Mouse (Mus musculus): ENCODE data around the gene Cdc42bpg.

Gene Cdc42bpg

DNA sequence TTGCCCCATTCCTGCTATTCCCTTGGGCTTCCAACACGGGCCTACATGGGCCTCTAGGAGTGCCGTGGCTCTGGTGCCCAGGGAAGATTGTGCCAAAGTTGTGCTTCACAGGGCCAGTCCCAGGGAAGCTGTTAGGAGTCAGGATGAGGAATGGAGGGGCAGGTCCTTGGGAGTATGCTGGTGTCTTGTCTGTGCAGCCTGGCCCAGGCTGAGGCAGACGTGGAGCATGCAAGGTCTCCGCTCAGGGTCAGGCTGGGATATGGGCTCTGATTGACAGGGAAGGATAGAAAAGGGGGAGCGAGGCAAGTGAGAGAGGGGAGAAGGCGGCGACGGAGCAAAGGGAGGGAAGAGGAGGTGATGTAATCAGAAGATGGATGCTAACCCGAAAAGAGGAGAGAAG is 18.5 kb downstream of the Cdc42bpg start:
- no peak for DNase-seq (ENCODE audit: low spot score in 2 of 2)

DNA sequence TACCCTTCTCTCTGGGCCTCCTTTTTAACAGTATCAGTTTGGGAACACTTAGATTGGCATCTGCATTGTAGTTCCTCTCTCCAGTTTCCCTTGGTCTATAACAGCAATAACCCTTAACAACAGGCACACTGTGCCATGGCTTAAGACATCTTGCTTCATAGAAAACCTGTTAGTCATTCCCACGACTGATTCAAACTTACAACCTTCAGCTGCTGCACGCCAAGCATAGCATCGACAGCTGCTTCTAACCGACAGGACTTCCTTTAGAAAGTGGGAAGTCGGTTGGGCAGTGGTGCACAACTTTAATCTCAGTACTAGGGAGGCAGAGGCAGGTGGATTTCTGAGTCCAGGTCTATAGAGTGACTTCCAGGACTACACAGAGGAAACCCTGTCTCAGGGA is 24.9 kb downstream of the Cdc42bpg start:
- no peak for DNase-seq (ENCODE audit: low spot score in 2 of 2)

DNA sequence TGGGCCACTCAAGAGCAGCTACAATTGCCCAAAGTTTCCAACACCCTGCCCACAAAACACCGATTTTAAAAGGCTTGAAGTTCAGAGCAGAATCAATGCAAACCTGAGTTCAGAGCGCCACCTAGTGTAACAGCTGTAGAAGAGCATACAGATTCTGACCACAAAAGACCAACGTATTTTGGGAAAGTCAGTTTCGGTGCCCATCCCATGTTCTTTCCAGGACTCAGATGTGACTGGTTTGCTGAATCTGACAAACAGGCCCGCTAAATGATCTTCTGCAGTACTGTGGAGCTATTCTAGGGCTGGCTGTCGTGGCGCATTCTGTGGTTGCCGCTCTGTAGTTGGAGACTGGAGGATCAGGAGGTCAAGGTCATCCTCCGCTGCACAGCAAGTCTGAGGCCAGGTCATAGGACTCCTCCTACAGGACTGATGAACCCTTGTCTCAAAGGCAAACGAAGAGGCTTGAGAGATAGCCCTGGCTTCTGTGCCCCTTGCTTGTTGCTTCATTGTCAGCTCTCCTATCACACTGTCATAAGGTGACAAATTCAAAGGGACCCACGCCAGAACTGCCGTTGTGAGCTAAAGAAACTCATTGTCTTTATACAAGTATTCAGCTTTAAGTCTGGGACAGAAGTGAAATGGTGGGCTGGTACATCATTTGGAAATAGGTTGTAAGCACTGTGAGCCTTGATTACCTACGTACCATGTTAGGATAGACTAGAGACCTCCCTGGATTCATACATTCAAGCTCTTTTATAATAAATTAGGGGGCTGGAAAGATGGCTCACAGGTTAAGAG is 25.7 kb downstream of the Cdc42bpg start:
- no peak for DNase-seq (ENCODE audit: low spot score in 2 of 2)

DNA sequence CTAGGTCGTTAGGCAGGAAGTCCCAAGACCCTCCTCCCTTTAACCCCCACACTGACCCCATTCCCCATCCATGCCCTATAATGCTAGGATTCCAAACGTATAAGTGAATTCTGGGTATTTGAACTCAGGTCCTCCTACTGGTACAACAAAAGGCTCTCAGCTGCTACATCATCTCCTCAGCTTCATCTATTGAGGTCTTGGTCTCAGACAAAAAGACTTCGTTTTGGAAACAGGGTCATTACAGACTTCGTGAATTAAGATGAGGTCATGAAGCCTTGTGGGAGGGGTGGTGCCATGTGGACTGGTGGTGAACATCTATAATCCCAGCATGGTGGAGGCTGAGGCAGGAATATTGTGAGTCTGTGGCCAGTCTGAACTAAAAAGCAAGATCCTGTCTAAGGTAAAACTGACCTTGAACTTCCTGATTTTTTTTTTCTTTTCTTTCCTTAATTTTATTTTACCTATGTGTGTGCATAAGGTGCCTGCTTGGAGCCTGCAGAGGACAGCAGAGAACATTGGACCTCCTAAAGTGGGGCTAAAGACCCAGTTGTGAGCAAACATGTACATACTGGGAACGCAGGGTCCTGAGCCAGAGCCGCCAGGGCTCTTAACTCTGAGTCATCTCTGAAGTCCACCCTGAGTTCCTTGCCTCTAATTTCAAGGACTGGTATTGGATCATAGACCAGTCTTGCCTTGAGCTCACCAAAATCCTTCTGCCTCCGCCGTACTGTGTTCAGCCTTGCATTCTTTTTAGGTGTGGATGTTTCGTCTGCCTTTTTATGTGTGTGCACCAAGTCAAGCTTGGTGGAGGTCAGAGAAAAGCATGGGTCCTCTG is 27.7 kb downstream of the Cdc42bpg start:
- no peak for DNase-seq (ENCODE audit: low spot score in 2 of 2)

DNA sequence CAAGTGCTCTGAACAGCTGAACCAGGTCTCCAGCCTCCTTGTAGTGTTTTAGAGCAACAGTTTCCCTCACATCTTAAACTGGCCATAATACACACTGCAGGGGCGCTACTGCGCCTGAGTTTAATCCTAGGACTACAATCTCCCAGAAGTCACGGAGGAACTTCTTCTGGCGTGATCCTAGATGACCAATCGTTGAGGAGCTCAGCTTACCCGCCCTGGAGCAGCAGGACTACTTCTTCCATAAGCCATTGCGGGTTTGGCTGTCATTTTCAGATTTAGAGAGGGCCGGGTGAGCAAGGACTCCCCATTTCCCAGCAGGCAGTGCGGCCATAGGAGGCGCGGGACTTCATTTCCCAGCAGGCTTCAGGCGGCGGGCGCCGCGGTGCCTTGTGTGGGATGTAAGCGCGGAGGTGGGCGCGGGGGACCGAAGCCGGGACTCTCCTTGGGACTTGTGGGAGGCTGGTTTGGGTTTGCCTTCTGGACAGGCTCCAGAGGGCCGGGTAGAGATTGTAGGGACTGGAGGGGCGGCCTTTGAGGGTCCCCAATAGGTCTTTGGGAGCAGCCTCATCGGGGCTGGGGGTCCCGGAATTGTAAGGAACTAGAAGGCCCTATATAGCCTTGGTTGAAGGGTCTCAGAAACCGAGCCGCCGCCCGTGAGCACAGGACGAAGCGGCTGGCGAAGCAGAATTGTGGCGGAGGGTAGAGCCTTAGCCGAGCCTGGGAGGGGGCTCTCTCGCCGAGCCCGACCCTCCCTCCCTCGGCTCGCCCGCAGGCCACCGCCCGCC is 28.6 kb downstream of the Cdc42bpg start, which contains the start of gene Men1:
Gene Men1 (plus strand): TSS at position 307 of the 785 bp plus-strand sequence.
- peak; percentile 97 to 98 for DNase-seq (ENCODE audit: low spot score in 2 of 2)

DNA sequence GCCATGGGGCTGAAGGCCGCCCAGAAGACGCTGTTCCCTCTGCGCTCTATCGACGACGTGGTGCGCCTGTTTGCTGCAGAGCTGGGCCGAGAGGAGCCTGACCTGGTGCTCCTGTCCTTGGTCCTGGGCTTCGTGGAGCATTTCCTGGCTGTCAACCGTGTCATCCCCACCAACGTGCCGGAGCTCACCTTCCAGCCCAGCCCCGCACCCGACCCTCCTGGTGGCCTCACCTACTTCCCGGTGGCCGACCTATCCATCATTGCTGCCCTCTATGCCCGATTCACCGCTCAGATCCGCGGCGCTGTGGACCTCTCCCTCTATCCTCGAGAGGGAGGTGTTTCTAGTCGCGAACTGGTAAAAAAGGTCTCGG is 29.2 kb downstream of the Cdc42bpg start:
- DNase-seq (ENCODE audit: low spot score in 2 of 2), result no peak

DNA sequence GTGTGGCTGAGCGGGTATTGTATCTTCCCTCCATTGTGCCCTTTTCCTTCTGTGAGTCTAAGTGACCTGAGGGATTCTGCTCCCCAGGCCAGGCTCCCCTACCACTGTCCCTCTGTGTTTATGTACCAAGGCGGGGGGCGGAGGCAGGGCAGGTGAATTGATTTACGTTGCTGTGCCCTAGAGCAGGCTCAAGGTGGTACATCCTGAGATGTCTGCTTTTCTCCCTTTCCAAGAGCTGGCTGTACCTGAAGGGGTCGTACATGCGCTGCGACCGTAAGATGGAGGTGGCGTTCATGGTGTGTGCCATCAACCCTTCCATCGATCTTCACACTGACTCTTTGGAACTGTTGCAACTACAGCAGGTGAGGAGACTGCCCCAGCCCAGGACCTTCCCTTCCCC is 30.7 kb downstream of the Cdc42bpg start:
- DNase-seq (ENCODE audit: low spot score in 2 of 2), result no peak

DNA sequence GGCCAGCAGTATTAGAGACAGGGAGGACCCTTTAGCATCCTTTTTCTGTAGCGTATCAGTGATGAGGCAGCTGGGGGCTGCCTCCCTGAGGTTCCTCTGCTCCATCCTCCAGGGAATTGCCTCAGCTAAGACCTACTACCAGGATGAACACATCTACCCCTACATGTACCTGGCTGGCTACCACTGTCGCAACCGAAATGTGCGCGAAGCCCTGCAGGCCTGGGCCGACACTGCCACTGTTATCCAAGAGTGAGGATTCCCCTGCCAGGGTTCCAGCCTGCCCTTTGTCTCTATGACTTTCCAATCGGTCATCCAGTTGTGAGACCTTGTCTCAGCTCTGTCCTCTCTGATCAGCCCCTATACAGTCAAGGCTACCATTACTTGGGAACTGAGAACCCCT is 31.9 kb downstream of the Cdc42bpg start:
- DNase-seq (ENCODE audit: low spot score in 2 of 2), result no peak

DNA sequence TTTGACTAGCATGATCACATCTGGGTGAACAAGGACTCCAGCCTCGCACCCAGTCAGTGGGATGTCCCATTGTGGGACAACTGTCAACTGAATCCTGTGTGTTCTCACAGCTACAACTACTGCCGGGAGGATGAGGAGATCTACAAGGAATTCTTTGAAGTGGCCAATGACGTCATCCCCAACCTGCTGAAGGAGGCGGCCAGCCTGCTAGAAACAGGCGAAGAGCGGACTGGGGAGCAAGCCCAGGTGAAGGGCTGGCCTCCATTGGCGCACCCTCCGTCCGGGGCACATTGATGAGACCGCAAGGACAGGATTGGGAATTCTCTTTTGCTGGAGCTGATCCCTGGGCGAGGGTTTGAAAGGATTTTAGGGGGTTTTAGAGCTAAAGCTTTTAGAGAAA is 32.5 kb downstream of the Cdc42bpg start:
- no peak for DNase-seq (ENCODE audit: low spot score in 2 of 2)

DNA sequence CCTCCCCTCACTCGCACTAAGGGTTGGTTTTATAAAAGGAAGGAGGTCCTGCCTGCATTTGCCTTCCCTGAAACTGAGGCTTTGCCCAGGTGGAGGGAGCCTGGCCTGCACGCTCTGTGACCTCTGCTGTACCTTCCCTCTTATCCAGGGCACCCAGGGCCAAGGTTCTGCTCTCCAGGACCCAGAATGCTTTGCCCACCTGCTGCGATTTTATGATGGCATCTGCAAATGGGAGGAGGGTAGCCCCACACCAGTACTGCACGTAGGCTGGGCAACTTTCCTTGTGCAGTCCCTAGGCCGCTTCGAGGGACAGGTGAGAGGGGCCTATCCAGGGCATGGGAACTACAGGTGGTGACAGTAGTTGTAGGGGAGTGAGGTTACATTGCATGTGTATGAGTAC is 32.9 kb downstream of the Cdc42bpg start:
- no peak for DNase-seq (ENCODE audit: low spot score in 2 of 2)

DNA sequence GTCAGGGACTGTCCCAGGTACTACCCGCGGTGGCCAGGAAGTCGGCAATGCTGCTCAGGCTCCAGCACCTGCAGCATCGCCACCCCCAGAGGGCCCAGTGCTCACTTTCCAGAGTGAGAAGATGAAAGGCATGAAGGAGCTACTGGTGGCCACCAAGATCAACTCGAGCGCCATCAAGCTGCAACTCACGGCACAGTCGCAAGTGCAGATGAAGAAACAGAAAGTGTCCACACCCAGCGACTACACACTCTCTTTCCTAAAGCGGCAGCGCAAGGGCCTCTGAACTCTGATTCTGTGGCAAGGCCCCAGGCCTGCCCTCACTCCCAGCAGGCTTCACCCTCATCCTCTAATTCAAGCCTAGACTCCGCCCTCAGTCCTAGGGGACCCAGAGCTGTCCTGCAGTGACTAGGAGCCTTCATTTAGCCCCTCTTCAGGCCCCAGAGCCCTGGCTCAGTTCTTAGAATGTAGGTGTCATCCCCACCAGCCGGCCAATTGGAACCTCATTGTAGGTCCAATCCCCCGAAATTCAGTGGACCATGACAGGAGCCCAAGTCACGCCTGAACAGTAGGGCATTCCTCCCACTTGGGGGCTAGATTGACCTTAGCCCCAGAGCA is 33.7 kb downstream of the Cdc42bpg start:
- DNase-seq (ENCODE audit: low spot score in 2 of 2), result no peak

DNA sequence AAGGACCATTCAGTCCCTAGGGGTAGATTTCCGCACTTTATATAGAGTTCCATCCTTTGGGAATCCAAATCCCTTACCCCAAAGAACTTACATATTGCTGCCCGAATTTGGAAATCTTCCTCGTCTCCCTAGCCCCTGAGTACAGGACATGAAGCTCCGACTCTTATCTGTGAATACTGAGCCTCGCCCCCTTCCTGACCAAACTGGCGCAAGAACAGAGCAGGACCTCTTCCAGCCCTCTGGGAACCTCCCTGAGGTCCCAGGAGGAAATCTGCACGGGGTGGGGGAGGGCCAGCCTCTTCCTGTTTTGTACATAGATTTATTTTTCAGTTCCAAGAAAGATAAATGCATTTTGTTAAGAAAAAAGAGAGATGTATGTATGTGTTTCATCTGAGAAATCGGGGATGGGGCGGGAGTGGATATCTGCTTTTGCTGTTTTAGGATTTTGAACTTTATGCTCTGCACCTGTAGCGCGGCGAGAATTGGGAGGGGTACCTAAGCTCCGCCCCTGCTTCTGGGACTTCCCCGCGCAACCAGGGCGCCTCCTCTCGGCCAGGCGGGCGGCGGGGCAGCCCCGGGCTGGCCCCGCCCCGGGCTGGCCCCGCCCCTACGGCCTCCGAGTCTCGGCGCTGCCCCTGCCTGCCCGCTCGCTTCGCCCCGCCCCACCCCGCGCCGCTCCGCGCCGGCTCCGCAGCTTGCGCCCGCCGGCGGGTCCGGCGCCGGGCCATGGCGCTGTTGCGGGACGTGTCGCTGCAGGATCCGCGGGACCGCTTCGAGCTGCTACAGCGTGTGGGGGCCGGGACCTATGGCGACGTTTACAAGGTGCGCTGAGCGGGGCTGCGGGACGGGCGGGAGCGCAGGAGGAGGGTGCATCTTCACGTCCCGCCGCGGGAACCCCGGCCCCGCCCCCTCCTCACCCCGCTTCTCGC is 34.5 kb downstream of the Cdc42bpg start, which contains the start of gene Map4k2:
Gene Map4k2 (plus strand): TSS at position 612 of the 929 bp plus-strand sequence.
- DNase-seq (ENCODE audit: low spot score in 2 of 2), result peak in 1 of 2 experiments; percentile 71

DNA sequence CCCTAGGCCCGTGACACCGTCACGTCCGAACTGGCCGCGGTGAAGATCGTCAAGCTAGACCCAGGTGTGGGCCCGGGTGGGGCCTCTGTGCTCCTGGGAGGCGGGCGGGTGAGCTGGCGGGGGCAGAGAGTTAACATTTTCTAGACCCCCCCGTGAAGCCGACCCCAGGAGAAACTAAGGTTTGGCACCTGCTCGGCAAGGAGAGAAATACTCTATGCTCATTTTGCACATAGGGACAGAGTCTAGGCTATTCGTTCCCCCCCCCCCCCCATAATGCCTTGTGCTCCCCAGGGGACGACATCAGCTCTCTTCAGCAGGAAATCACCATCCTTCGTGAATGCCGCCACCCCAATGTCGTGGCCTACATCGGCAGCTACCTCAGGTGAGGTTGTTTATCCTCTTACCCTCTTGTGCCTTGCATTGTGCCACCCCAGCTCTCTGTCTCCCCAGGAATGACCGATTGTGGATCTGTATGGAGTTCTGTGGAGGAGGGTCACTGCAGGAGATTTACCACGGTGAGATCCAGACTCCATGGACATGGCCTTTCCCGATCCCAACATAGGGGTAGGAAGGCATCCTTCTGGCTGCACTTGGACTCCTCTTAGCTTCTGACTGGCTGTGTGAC is 35.3 kb downstream of the Cdc42bpg start:
- no peak for DNase-seq (ENCODE audit: low spot score in 2 of 2)

DNA sequence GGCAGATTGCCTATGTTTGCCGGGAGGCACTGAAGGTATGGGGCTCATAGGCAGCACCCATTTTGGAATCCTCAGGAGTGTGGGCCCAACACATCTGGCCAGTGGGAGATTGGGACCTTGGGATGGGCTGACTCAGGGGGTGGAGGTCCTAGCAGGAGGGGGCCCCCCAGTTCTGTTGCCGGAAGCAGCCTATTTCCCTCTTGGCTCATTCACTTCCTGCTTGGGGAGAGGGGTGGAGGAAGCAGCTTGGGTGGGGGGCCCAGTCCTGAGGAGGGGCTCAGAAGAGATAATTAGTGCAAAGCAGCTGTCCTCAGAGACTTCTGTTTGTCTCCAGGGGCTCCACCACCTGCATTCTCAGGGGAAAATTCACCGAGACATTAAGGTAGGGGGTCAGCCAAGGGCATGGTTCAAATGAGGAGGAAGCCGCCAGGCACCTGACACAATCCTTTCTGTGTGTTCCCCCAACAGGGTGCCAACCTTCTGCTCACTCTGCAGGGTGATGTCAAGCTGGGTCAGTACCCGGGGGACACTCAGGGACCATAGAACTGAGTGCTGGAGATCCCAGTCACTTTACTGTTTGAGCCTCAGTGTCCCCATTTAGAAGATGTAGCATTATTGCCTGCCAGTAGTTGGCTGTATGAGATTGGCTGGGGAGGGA is 36.1 kb downstream of the Cdc42bpg start:
- DNase-seq (ENCODE audit: low spot score in 2 of 2), result no peak

DNA sequence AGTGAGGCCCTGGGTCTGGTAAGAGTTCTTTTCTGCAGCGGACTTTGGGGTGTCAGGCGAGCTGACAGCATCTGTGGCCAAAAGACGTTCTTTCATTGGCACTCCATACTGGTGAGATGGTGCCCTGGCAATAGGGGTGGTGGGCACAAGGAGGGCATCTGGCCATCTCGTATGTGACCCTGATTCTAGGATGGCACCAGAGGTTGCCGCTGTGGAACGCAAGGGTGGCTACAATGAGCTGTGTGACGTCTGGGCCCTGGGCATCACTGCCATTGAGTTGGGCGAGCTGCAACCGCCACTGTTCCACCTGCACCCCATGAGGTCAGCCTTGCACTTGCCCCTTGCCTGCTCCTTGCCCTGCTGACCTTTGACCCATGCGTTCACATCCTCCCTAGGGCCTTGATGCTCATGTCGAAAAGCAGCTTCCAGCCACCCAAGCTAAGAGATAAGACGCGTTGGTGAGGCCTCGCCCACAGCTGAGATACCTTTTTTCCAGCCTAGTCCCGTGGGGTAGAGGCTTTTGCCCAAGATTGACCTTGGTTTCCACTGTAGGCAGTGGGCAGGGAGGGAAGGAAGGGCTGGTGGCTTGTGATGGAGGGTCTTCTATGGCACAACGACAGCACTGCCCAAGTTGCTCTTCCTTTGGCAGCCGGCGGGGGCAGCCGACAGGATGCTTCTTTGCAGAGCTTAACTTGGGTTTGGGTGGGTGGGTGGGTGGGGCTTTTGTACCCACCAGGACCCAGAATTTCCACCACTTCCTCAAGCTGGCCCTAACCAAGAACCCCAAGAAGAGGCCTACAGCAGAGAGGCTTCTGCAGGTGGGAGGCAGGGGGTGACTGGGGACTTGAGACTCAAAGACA is 37.0 kb downstream of the Cdc42bpg start:
- DNase-seq (ENCODE audit: low spot score in 2 of 2), result no peak

DNA sequence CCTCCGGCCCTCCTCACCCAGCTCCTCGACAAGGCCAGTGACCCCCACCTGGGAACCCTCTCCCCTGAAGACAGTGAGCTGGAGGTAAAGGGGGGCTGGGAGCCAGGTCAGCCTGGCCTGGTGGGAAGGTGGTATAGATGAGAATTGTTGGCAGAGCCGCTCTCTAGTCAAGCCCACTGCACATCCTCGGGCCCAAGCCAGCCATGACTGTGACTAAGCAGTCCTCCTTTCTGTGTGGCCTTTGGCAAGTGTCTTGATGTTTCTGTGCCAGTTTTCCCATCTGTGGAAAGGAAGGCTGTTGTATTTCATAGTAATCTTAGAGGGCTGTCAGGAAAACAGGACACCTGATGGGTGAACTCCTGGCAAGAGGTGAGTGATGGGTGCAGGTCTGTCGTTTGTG is 37.7 kb downstream of the Cdc42bpg start:
- no peak for DNase-seq (ENCODE audit: low spot score in 2 of 2)

DNA sequence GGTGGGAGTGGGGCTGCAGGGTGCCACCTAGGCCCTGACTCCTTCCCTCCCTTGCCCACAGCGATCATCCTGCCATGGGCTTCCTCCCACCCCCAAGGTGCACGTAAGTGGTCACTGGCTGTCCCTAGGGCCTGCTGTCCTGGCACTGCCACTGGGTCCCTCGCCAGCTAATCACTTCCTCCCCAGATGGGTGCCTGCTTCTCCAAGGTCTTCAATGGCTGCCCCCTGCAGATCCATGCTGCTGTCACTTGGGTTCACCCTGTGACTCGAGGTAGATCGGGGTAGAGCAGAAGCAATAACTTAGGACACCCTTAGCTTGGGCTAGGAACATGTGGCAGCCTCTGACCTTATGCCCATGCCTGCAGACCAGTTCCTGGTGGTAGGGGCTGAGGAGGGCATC is 39.8 kb downstream of the Cdc42bpg start:
- no peak for DNase-seq (ENCODE audit: low spot score in 2 of 2)

DNA sequence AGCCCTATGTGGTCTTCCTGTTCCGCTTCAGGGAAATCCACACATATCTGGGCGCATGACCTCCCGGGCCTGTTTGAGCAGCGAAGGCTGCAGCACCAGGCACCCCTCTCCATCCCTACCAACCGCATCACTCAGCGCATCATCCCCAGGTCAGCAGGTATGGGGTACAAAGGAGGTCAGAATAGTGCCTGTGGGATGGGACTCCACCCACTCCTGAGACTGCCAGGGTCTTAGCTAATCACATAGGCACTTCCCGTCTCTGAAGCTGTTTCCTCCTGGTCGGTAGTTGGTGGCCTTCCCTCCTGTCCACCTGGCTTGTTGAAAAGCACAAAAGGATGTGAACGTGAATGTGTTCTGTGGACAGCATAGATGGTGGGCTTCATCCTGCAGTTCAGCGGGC is 40.4 kb downstream of the Cdc42bpg start:
- DNase-seq (ENCODE audit: low spot score in 2 of 2), result no peak

DNA sequence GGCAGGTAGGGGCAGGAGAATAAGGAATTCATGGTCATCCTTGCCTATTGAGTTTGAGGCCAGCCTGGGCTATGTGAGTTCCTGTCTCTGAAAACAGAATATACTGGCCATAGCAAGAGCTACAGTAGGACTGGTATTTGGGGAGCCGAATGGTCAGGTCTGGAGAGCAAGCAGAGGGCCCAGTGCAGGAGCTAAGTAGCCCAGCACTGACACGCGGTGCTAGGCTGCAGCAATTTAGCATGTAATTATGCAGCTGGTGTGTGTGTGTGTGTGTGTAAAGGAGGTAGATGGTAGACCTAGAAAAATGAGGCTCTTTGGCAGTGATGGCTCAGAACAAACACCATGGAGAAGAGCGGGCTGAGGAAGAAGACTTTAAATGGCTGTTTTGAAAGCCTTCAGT is 41.4 kb downstream of the Cdc42bpg start:
- DNase-seq (ENCODE audit: low spot score in 2 of 2), result no peak
